Mouse (Mus musculus): Measurements from ENCODE around the gene Thbd. TPM values are rescaled to one million over a fixed set of nuclear protein-coding genes. Genes with fewer than 3 reads are reported as not detected.

Thbd gene
- polyA plus RNA-seq, 1 experiment from 2014 or later = 10.4 TPM

GRCm38 (mm10) chr2:148419776-148420175, 11.8 kb upstream of the Thbd start:
- no peak for ATAC-seq (replicated peaks; ENCODE audit: low FRiP score)
- Histone ChIP-seq H3K9me3 (replicated peaks) (no peaks in the 10 kb centered on the region), H3K36me3 (no peaks in the 10 kb centered on the region), H3K27ac (no peak overlapping the region), H3K4me2 (no peak overlapping the region), H3K4me3 (replicated peaks) (no peak overlapping the region), H3K27me3 (no peaks in the 10 kb centered on the region), H3K4me1 (no peaks in the 10 kb centered on the region), H3K9ac (no peak overlapping the region)
- 84% methylated on average over 2 of the region's 2 CpGs for WGBS

GRCm38 (mm10) chr2:148419151-148419550, 11.2 kb upstream of the Thbd start:
- ATAC-seq (replicated peaks; ENCODE audit: low FRiP score) = no peak
- Histone ChIP-seq H3K27me3 (no peaks in the 10 kb centered on the region), H3K27ac (no peak overlapping the region), H3K36me3 (no peaks in the 10 kb centered on the region), H3K9ac (no peak overlapping the region), H3K4me1 (no peaks in the 10 kb centered on the region), H3K4me3 (replicated peaks) (no peak overlapping the region), H3K9me3 (replicated peaks) (no peaks in the 10 kb centered on the region), H3K4me2 (no peak overlapping the region)
- WGBS = 78% methylated on average over 3 of the region's 3 CpGs

- Histone ChIP-seq H3K27ac (no peak overlapping the region), H3K9me3 (replicated peaks) (no peaks in the 10 kb centered on the region), H3K9ac (no peak overlapping the region), H3K4me2 (no peak overlapping the region), H3K4me3 (replicated peaks) (no peak overlapping the region), H3K4me1 (peaks cover 33% of the 10 kb centered on the region), H3K27me3 (peaks cover 39% of the 10 kb centered on the region), H3K36me3 (no peaks in the 10 kb centered on the region)
- 87% methylated on average over 1 of the region's 1 CpGs for WGBS
- no peak for ATAC-seq (replicated peaks; ENCODE audit: low FRiP score)
These were observed 1.8 kb upstream of the Thbd start for GRCm38 (mm10) chr2:148409821-148410220.

GRCm38 (mm10) chr2:148409141-148409540, 1.2 kb upstream of the Thbd start:
- ATAC-seq (replicated peaks; ENCODE audit: low FRiP score) = peak; percentile 74

GRCm38 (mm10) chr2:148408761-148409120, 753 bp upstream of the Thbd start:
- WGBS = 17% methylated on average over 6 of the region's 6 CpGs
- Histone ChIP-seq H3K9me3 (replicated peaks) (no peaks in the 10 kb centered on the region), H3K9ac (no peak overlapping the region), H3K4me2 (peak overlapping the region; percentile 84), H3K36me3 (no peaks in the 10 kb centered on the region), H3K27ac (0 out of 2 replicates have a peak overlapping the region, but pooled peaks have one; percentile 56), H3K27me3 (peaks cover 47% of the 10 kb centered on the region), H3K4me3 (replicated peaks) (peak overlapping the region; percentile 45; the same call in 1 of the 2 replicates), H3K4me1 (peaks cover 33% of the 10 kb centered on the region)
- no peak for ATAC-seq (replicated peaks; ENCODE audit: low FRiP score)

More at GRCm38 (mm10) chr2:148409141-148409540, 1.2 kb upstream of the Thbd start:
- Histone ChIP-seq H3K4me2 (0 out of 2 replicates have a peak overlapping the region, but pooled peaks have one; percentile 84), H3K27ac (no peak overlapping the region), H3K9me3 (replicated peaks) (no peaks in the 10 kb centered on the region), H3K27me3 (peaks cover 45% of the 10 kb centered on the region), H3K4me3 (replicated peaks) (no peak overlapping the region), H3K9ac (no peak overlapping the region), H3K36me3 (no peaks in the 10 kb centered on the region), H3K4me1 (peaks cover 33% of the 10 kb centered on the region)
- 25% methylated on average over 9 of the region's 9 CpGs for WGBS

- H3K4me1 ChIP-seq = peaks cover 33% of the 10 kb centered on the region
- peak overlapping the region; percentile 56; the same call in 1 of the 2 replicates for H3K27ac ChIP-seq
- peak overlapping the region; percentile 38 for H3K9ac ChIP-seq
- H3K9me3 ChIP-seq (replicated peaks) = no peaks in the 10 kb centered on the region
- peaks cover 47% of the 10 kb centered on the region for H3K27me3 ChIP-seq
- WGBS = 4% methylated on average over 55 of the region's 55 CpGs
- no peaks in the 10 kb centered on the region for H3K36me3 ChIP-seq
- H3K4me3 ChIP-seq (replicated peaks) = peak overlapping the region; percentile 45
- H3K4me2 ChIP-seq = peak overlapping the region; percentile 84
- ATAC-seq (replicated peaks; ENCODE audit: low FRiP score) = peak; percentile 71
These were observed 768 bp downstream of the Thbd start for GRCm38 (mm10) chr2:148406971-148407869.

- peak overlapping the region; percentile 38; the same call in 1 of the 2 replicates for H3K9ac ChIP-seq
These were observed 1.6 kb downstream of the Thbd start for GRCm38 (mm10) chr2:148406160-148406970.

GRCm38 (mm10) chr2:148404906-148405305, 3.1 kb downstream of the Thbd start:
- H3K9ac ChIP-seq = no peak overlapping the region

More at GRCm38 (mm10) chr2:148406160-148406970, 1.6 kb downstream of the Thbd start:
- peaks cover 33% of the 10 kb centered on the region for H3K4me1 ChIP-seq
- no peaks in the 10 kb centered on the region for H3K9me3 ChIP-seq (replicated peaks)
- H3K36me3 ChIP-seq = no peaks in the 10 kb centered on the region
- peak overlapping the region; percentile 84 for H3K4me2 ChIP-seq
- no peak overlapping the region for H3K27ac ChIP-seq
- H3K27me3 ChIP-seq = peaks cover 47% of the 10 kb centered on the region
- H3K4me3 ChIP-seq (replicated peaks) = peak overlapping the region; percentile 45
- WGBS = 11% methylated on average over 34 of the region's 34 CpGs
- ATAC-seq (replicated peaks; ENCODE audit: low FRiP score) = 0 out of 2 replicates have a peak, but pooled peaks have one; percentile 12

GRCm38 (mm10) chr2:148402227-148402626, 5.8 kb downstream of the Thbd start:
- 65% methylated on average over 1 of the region's 1 CpGs for WGBS
- no peak overlapping the region for H3K4me2 ChIP-seq

More at GRCm38 (mm10) chr2:148404906-148405305, 3.1 kb downstream of the Thbd start:
- Histone ChIP-seq H3K27ac (no peak overlapping the region), H3K9me3 (replicated peaks) (no peaks in the 10 kb centered on the region), H3K4me2 (peak overlapping the region; percentile 32), H3K4me1 (peaks cover 33% of the 10 kb centered on the region), H3K36me3 (no peaks in the 10 kb centered on the region), H3K27me3 (peaks cover 47% of the 10 kb centered on the region), H3K4me3 (replicated peaks) (0 out of 2 replicates have a peak overlapping the region, but pooled peaks have one; percentile 6)
- ATAC-seq (replicated peaks; ENCODE audit: low FRiP score) = no peak
- WGBS = 79% methylated on average over 5 of the region's 5 CpGs

GRCm38 (mm10) chr2:148398901-148399685, 8.9 kb downstream of the Thbd start:
- Histone ChIP-seq H3K9ac (no peak overlapping the region), H3K4me3 (replicated peaks) (no peak overlapping the region), H3K36me3 (no peaks in the 10 kb centered on the region), H3K27me3 (peaks cover 28% of the 10 kb centered on the region), H3K9me3 (replicated peaks) (no peaks in the 10 kb centered on the region), H3K4me1 (peaks cover 15% of the 10 kb centered on the region), H3K27ac (no peak overlapping the region), H3K4me2 (no peak overlapping the region)
- ATAC-seq (replicated peaks; ENCODE audit: low FRiP score) = no peak
- 89% methylated on average over 5 of the region's 5 CpGs for WGBS

More at GRCm38 (mm10) chr2:148402227-148402626, 5.8 kb downstream of the Thbd start:
- Histone ChIP-seq H3K27me3 (peaks cover 28% of the 10 kb centered on the region), H3K4me3 (replicated peaks) (no peak overlapping the region), H3K9ac (no peak overlapping the region), H3K36me3 (no peaks in the 10 kb centered on the region), H3K4me1 (peaks cover 17% of the 10 kb centered on the region), H3K9me3 (replicated peaks) (no peaks in the 10 kb centered on the region), H3K27ac (no peak overlapping the region)
- ATAC-seq (replicated peaks; ENCODE audit: low FRiP score) = no peak

- H3K27me3 ChIP-seq = peaks cover 32% of the 10 kb centered on the region
- H3K27ac ChIP-seq = no peak overlapping the region
- no peak overlapping the region for H3K4me2 ChIP-seq
- H3K9me3 ChIP-seq (replicated peaks) = no peaks in the 10 kb centered on the region
- H3K4me3 ChIP-seq (replicated peaks) = no peak overlapping the region
- H3K9ac ChIP-seq = no peak overlapping the region
- ATAC-seq (replicated peaks; ENCODE audit: low FRiP score) = no peak
- H3K36me3 ChIP-seq = no peaks in the 10 kb centered on the region
- WGBS = 65% methylated on average over 1 of the region's 1 CpGs
- peaks cover 15% of the 10 kb centered on the region for H3K4me1 ChIP-seq
These were observed 10.2 kb downstream of the Thbd start for GRCm38 (mm10) chr2:148397784-148398100.

Measured in kidney, embryonic 15.5 days (tissue).